Mouse (Mus musculus) stomach, postnatal 0 days (tissue): ENCODE measurements around the gene Rep15. TPM values are rescaled to one million over a fixed set of nuclear protein-coding genes. Genes with fewer than 3 reads are reported as not detected.

Source experiments
- ATAC-seq: fragments of 200-750 bp; cut with Nextera tagmentation; 2 replicates; pipeline ENCODE4 v1.8.0; 2017; ENCODE audit not compliant: low FRiP score, low TSS enrichment
- DNase-seq: peaks from one replicate; pipeline ENCODE4 v3.0.0-alpha.2; 2016; ENCODE audit warnings: low spot score
- H3K27ac ChIP-seq: fragments of 300-500 bp; sonication (generic); replicated peaks from 2 replicates; pipeline ENCODE4 v1.5.1; 2014; ENCODE audit warnings: mild to moderate bottlenecking, control low read depth
- H3K27me3 ChIP-seq: fragments of 300-500 bp; sonication (generic); 2 replicates; pipeline ENCODE4 v1.6.1; 2014; ENCODE audit warnings: low read length; ENCODE audit not compliant: control insufficient read depth, insufficient read depth
- H3K36me3 ChIP-seq: fragments of 300-500 bp; sonication (generic); 2 replicates; pipeline ENCODE4 v1.6.1; 2014; ENCODE audit warnings: low read length, mixed read lengths; ENCODE audit not compliant: control insufficient read depth, insufficient read depth
- H3K4me1 ChIP-seq: fragments of 300-500 bp; sonication (generic); replicated peaks from 2 replicates; pipeline ENCODE4 v1.6.1; 2014; ENCODE audit warnings: antibody characterized with exemption; ENCODE audit not compliant: control insufficient read depth, insufficient read depth
- H3K4me2 ChIP-seq: fragments of 300-500 bp; sonication (generic); replicated peaks from 2 replicates; pipeline ENCODE4 v1.6.1; 2014; ENCODE audit warnings: low read depth, mild to moderate bottlenecking, control low read depth, moderate library complexity
- H3K4me3 ChIP-seq: fragments of 300-500 bp; sonication (generic); 2 replicates; pipeline ENCODE4 v1.5.1; 2014; ENCODE audit warnings: low read depth, low read length, control low read depth
- H3K9ac ChIP-seq: fragments of 300-500 bp; sonication (generic); 2 replicates; pipeline ENCODE4 v1.6.1; 2014; ENCODE audit warnings: mild to moderate bottlenecking, low read length, control low read depth, mixed read lengths
- H3K9me3 ChIP-seq: fragments of 300-500 bp; sonication (generic); 2 replicates; pipeline ENCODE4 v1.6.1; 2016; ENCODE audit warnings: low read length; ENCODE audit not compliant: control insufficient read depth
- CTCF ChIP-seq: IDR thresholded peaks from 2 replicates; pipeline ENCODE4 v1.5.1; 2016; ENCODE audit warnings: antibody characterized with exemption, low read depth, mild to moderate bottlenecking, moderate library complexity
- EP300 ChIP-seq: optimal IDR thresholded peaks from 2 replicates; pipeline ENCODE3; 2016; ENCODE audit warnings: antibody characterized with exemption
- WGBS: fragments of 180-500 bp; shearing (Covaris S2); extraction: QIAGEN DNeasy Blood & Tissue Kit; methylation state at CpG from one replicate; pipeline ENCODE4 v1.1.7; 2014; 5-methylcytosine and 5-hydroxymethylcytosine counted together
- polyA plus RNA-seq: library from polyadenylated mRNA; unstranded; fragments of >200 nt; fragmentation: Nextera tagmentation; extraction: Ambion mirVana; gene quantifications from 2 replicates; pipeline ENCODE4 v1.2.1, GENCODE M21; 2015

The Rep15 gene
- polyA plus RNA-seq, 1 experiment from 2014 or later = 173 TPM

GRCm38 (mm10) chr6:147022375-147023132, 9.8 kb upstream of the Rep15 start:
- no peaks in the 10 kb centered on the region for H3K4me1 ChIP-seq
- TF ChIP-seq CTCF (no peak), EP300 (no peak)
- H3K9me3 ChIP-seq = no peaks in the 10 kb centered on the region
- H3K4me3 ChIP-seq = no peak overlapping the region
- H3K9ac ChIP-seq = no peak overlapping the region
- H3K27me3 ChIP-seq = no peaks in the 10 kb centered on the region
- H3K27ac ChIP-seq = peak overlapping the region; percentile 63
- 74% methylated on average over 16 of the region's 16 CpGs for WGBS
- DNase-seq (peak; percentile 45), ATAC-seq (peak; percentile 79)
- H3K36me3 ChIP-seq = peaks cover 26% of the 10 kb centered on the region
- H3K4me2 ChIP-seq = no peak overlapping the region

GRCm38 (mm10) chr6:147023133-147023395, 9.3 kb upstream of the Rep15 start:
- TF ChIP-seq EP300 = no peak
- no peak for TF ChIP-seq CTCF
- no peak for ATAC-seq
- no peak overlapping the region for H3K9ac ChIP-seq
- H3K9me3 ChIP-seq = no peaks in the 10 kb centered on the region
- H3K4me1 ChIP-seq = no peaks in the 10 kb centered on the region
- no peak overlapping the region for H3K4me3 ChIP-seq
- no peaks in the 10 kb centered on the region for H3K27me3 ChIP-seq
- no peak overlapping the region for H3K4me2 ChIP-seq
- peaks cover 27% of the 10 kb centered on the region for H3K36me3 ChIP-seq
- H3K27ac ChIP-seq = peak overlapping the region; percentile 49
- DNase-seq = no peak
- 71% methylated on average over 2 of the region's 2 CpGs for WGBS

DNA sequence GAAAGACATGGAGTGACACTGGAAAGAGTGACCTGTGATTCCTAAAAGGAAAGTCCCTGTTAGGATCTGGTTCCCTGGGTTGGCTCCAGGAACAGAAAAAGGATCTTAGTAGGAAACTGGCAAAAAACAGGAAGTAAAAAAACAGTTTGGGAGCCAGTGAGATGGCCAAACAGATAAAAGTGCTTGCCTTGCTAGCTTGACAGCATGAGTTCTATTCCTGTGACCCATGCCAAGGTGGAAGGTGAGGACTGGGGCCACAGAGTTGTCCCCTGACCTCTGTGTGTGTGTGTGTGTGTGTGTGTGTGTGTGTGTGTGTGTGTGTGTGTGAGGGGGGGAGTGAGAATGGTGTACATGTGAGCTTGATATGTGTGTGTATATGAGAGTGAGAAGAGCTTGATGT, 8.8 kb upstream of the Rep15 start:
- Histone ChIP-seq H3K36me3 (peaks cover 25% of the 10 kb centered on the region), H3K4me2 (no peak overlapping the region), H3K27ac (peak overlapping the region; percentile 49), H3K9ac (no peak overlapping the region), H3K27me3 (no peaks in the 10 kb centered on the region), H3K4me1 (no peaks in the 10 kb centered on the region), H3K4me3 (no peak overlapping the region), H3K9me3 (no peaks in the 10 kb centered on the region)
- TF ChIP-seq EP300 = no peak
- TF ChIP-seq CTCF = no peak
- ATAC-seq (no peak), DNase-seq (peak; percentile 12)

- Histone ChIP-seq H3K9ac (no peak overlapping the region), H3K27ac (peak overlapping the region; percentile 63; the same call in 1 of the 2 replicates), H3K36me3 (peaks cover 26% of the 10 kb centered on the region), H3K9me3 (no peaks in the 10 kb centered on the region), H3K4me1 (no peaks in the 10 kb centered on the region), H3K4me3 (no peak overlapping the region), H3K4me2 (no peak overlapping the region), H3K27me3 (no peaks in the 10 kb centered on the region)
- peak; percentile 60 for DNase-seq
- no peak for TF ChIP-seq EP300
- TF ChIP-seq CTCF = no peak
- peak; percentile 89 for ATAC-seq
- 59% methylated on average over 3 of the region's 3 CpGs for WGBS
Observed at GRCm38 (mm10) chr6:147024761-147025160, 7.6 kb upstream of the Rep15 start.

GRCm38 (mm10) chr6:147028396-147028795, 4.0 kb upstream of the Rep15 start:
- Histone ChIP-seq H3K27ac (no peak overlapping the region), H3K36me3 (peaks cover 20% of the 10 kb centered on the region; the same call in 1 of the 2 replicates), H3K9me3 (no peaks in the 10 kb centered on the region), H3K9ac (no peak overlapping the region), H3K27me3 (no peaks in the 10 kb centered on the region), H3K4me2 (no peak overlapping the region), H3K4me1 (no peaks in the 10 kb centered on the region), H3K4me3 (no peak overlapping the region)
- WGBS = 79% methylated on average over 2 of the region's 2 CpGs
- TF ChIP-seq CTCF = no peak
- TF ChIP-seq EP300 = no peak
- ATAC-seq (no peak), DNase-seq (no peak)

DNA sequence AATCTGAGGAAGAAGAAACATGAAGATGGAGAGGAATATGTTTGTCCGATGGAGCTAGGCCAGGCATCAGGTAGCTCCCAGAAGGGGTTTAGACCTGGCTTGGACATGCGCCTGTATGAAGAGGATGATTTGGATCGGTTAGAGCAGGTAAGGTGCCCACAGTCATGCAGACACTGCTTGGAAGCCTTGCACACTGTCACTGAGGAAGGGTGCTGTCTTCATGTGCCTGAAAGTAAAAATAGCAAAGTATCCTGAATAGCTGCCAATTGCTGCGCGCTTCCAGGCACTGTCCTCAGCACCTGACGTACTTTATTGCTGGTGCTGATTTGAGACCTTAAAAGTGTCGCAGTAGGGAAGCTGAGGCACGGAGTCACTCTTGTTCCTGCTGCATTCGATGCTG, 2.8 kb upstream of the Rep15 start:
- H3K4me1 ChIP-seq = no peaks in the 10 kb centered on the region
- no peak overlapping the region for H3K9ac ChIP-seq
- no peaks in the 10 kb centered on the region for H3K9me3 ChIP-seq
- 94% methylated on average over 9 of the region's 9 CpGs for WGBS
- DNase-seq = no peak
- H3K4me2 ChIP-seq = no peak overlapping the region
- TF ChIP-seq EP300 (no peak), CTCF (no peak)
- H3K36me3 ChIP-seq = peaks cover 20% of the 10 kb centered on the region; the same call in 1 of the 2 replicates
- H3K27ac ChIP-seq = no peak overlapping the region
- H3K4me3 ChIP-seq = no peak overlapping the region
- no peak for ATAC-seq
- no peaks in the 10 kb centered on the region for H3K27me3 ChIP-seq
